19 mouse cellular contexts compared by ENCODE assay signal in the genomic region with DNA sequence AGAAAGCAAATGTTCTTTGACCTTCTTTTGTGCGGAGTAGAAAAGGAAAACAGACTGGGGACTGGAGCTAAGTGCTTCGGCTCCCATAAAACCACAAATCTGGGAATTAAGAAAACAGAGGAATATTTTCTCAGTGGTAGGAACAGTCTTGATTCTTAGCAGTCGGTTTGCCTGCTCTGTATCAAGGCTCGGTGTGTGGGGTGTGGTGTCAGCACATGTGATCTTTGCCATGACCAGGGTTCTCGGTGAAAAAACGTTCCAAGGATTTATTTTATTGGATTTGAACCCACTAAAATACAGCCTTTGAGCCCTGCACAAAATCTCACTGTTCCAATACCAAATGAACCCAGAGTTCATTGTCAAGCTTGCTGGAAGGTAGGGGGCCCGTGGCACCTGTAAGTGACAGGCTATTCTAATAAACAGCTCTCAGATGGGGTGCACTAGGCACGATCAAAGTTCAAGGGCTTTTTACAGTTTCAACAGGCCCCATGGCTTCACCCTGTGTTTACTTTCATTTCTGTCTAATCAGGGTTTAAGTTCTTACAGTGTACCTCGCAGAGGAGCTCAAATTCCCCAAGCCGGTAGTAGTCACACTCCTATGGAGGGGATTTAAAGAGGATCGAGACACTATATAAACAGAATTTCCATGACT.
DNase-seq lines count a peak whose midpoint lies in the region; ATAC-seq and TF ChIP-seq lines count a peak whose summit lies in the region.
"Had no signal": no experiment of that assay in that cellular context is flagged by ENCODE, and none has a peak within 500 bp of the region (broad histone marks: within the 10 kb centered on the region; RNA-seq: fewer than 3 reads in every experiment).

No protein-coding gene starts in this region.

- no peak for TF ChIP-seq CTCF in liver, embryonic 14.5 days (IDR thresholded peaks at IDR 0.05; ENCODE audit: low read depth)
- no peak for TF ChIP-seq CTCF in heart, adult 2 months (IDR thresholded peaks at IDR 0.05)

- TF ChIP-seq EP300 in liver, embryonic 14.5 days (IDR thresholded peaks at IDR 0.05; ENCODE audit: low read depth): no peak
- no peak for TF ChIP-seq EP300 in heart, adult 2 months (IDR thresholded peaks at IDR 0.05; ENCODE audit: insufficient read depth, low read depth, low read length)

- H3K4me3 ChIP-seq in liver, embryonic 12.5 days: no peak overlapping the region
- H3K4me3 ChIP-seq in intestine, embryonic 15.5 days (replicated peaks): no peak overlapping the region
- no peak overlapping the region for H3K4me3 ChIP-seq in liver, embryonic 14.5 days (ENCODE audit: insufficient read depth in 1 of 2, low read depth in 2 of 2, low read length in 2 of 2)
- H3K4me3 ChIP-seq in stomach, embryonic 15.5 days (replicated peaks): no peak overlapping the region
- no peak overlapping the region for H3K4me3 ChIP-seq in forebrain, embryonic 14.5 days (ENCODE audit: low read depth, low read length)
- H3K4me3 ChIP-seq in heart, adult 2 months: no peak overlapping the region
- H3K4me3 ChIP-seq: hindbrain, embryonic 15.5 days; limb, embryonic 13.5 days; neural tube, embryonic 13.5 days had no signal

- ATAC-seq in liver, embryonic 12.5 days: peak; percentile 31; the same call in 1 of the 2 replicates
- peak; percentile 91 for ATAC-seq in intestine, embryonic 15.5 days
- peak; percentile 51; the same call in 1 of the 2 replicates for ATAC-seq in liver, embryonic 14.5 days (ENCODE audit: insufficient read depth)
- ATAC-seq in stomach, embryonic 15.5 days (ENCODE audit: insufficient read depth, low FRiP score, low read depth): peak; percentile 75
- no peak for ATAC-seq in forebrain, embryonic 14.5 days

- H3K27me3 ChIP-seq in liver, embryonic 12.5 days (replicated peaks): peaks cover 4% of the 10 kb centered on the region; the same call in 1 of the 2 replicates
- no peaks in the 10 kb centered on the region for H3K27me3 ChIP-seq in intestine, embryonic 15.5 days (replicated peaks)
- H3K27me3 ChIP-seq in liver, embryonic 14.5 days (ENCODE audit: control insufficient read depth, insufficient read depth, low read length): no peaks in the 10 kb centered on the region
- H3K27me3 ChIP-seq in stomach, embryonic 15.5 days (replicated peaks): no peaks in the 10 kb centered on the region
- no peaks in the 10 kb centered on the region for H3K27me3 ChIP-seq in forebrain, embryonic 14.5 days (replicated peaks; ENCODE audit: control insufficient read depth, insufficient read depth, low read length)
- no peaks in the 10 kb centered on the region for H3K27me3 ChIP-seq in heart, adult 2 months (ENCODE audit: control insufficient read depth, insufficient read depth, low read length)
- H3K27me3 ChIP-seq: hindbrain, embryonic 15.5 days; limb, embryonic 13.5 days had no signal

- no peaks in the 10 kb centered on the region for H3K79me2 ChIP-seq in heart, adult 2 months (replicated peaks; ENCODE audit: control insufficient read depth, insufficient read depth, low read length)

- no peak for DNase-seq in liver
- DNase-seq in liver, embryonic 14.5 days (ENCODE audit: low read depth in 3 of 3, low spot score in 3 of 3): peak in 1 of 3 experiments; percentile 9
- no peak for DNase-seq in forebrain, embryonic 14.5 days (ENCODE audit: low spot score)
- DNase-seq in heart, adult 2 months: no peak
- DNase-seq: cerebellum, adult 18-20 months; cerebellum, postnatal 25 days; embryo, embryonic 11 days; gastrocnemius, postnatal 10 days; heart, adult 11 months; heart, postnatal 36 days; kidney, adult 2 months; kidney, postnatal 25 days had no signal

- intact Hi-C loops in heart, adult 2 months (cut with DNase I): loop anchor here (5.0 kb wide), 3 partner anchors 47 to 72 kb away; no protein-coding TSS in a partner anchor

- 65% methylated on average over 11 of the region's 11 CpGs for WGBS in liver, embryonic 12.5 days (ENCODE audit: insufficient replicate concordance)
- WGBS in intestine, embryonic 15.5 days: 30% methylated on average over 11 of the region's 11 CpGs
- WGBS in liver, embryonic 14.5 days (ENCODE audit: insufficient replicate concordance): 61% methylated on average over 11 of the region's 11 CpGs
- 40% methylated on average over 11 of the region's 11 CpGs for WGBS in stomach, embryonic 15.5 days
- WGBS in forebrain, embryonic 14.5 days: 82% methylated on average over 11 of the region's 11 CpGs
- 77% methylated on average over 11 of the region's 11 CpGs for WGBS in heart, adult 2 months

- no peaks in the 10 kb centered on the region for H3K36me3 ChIP-seq in liver, embryonic 12.5 days
- H3K36me3 ChIP-seq in intestine, embryonic 15.5 days: no peaks in the 10 kb centered on the region
- H3K36me3 ChIP-seq in liver, embryonic 14.5 days (replicated peaks; ENCODE audit: control insufficient read depth, insufficient read depth, low read depth): no peaks in the 10 kb centered on the region
- no peaks in the 10 kb centered on the region for H3K36me3 ChIP-seq in stomach, embryonic 15.5 days
- no peaks in the 10 kb centered on the region for H3K36me3 ChIP-seq in forebrain, embryonic 14.5 days (ENCODE audit: control insufficient read depth, insufficient read depth, low read length)
- no peaks in the 10 kb centered on the region; the same call in none of the 2 replicates for H3K36me3 ChIP-seq in heart, adult 2 months (ENCODE audit: control insufficient read depth, insufficient read depth, low read length)
- H3K36me3 ChIP-seq: hindbrain, embryonic 15.5 days; limb, embryonic 13.5 days; neural tube, embryonic 13.5 days had no signal

- no peaks in the 10 kb centered on the region for H3K9me3 ChIP-seq in liver, embryonic 12.5 days (replicated peaks)
- H3K9me3 ChIP-seq in intestine, embryonic 15.5 days: no peaks in the 10 kb centered on the region
- no peaks in the 10 kb centered on the region for H3K9me3 ChIP-seq in liver, embryonic 14.5 days (ENCODE audit: control insufficient read depth, low read length)
- H3K9me3 ChIP-seq in stomach, embryonic 15.5 days: no peaks in the 10 kb centered on the region
- H3K9me3 ChIP-seq in forebrain, embryonic 14.5 days (replicated peaks; ENCODE audit: control insufficient read depth, low read length): peaks cover 4% of the 10 kb centered on the region; the same call in 1 of the 2 replicates
- H3K9me3 ChIP-seq: hindbrain, embryonic 15.5 days; neural tube, embryonic 13.5 days had no signal

- no peak overlapping the region for H3K4me2 ChIP-seq in liver, embryonic 12.5 days
- peak overlapping the region; percentile 28 for H3K4me2 ChIP-seq in intestine, embryonic 15.5 days (replicated peaks)
- no peak overlapping the region for H3K4me2 ChIP-seq in liver, embryonic 14.5 days (ENCODE audit: low read depth)
- 0 out of 2 replicates have a peak overlapping the region, but pooled peaks have one; percentile 12 for H3K4me2 ChIP-seq in stomach, embryonic 15.5 days
- no peak overlapping the region for H3K4me2 ChIP-seq in forebrain, embryonic 14.5 days (ENCODE audit: low read length)
- H3K4me2 ChIP-seq: hindbrain, embryonic 15.5 days; limb, embryonic 13.5 days; midbrain, embryonic 11.5 days; neural tube, embryonic 13.5 days had no signal

- TF ChIP-seq POLR2A in heart, adult 2 months (IDR thresholded peaks at IDR 0.05; ENCODE audit: insufficient read depth, low read depth, low read length): no peak

- no peak overlapping the region for H3K27ac ChIP-seq in liver, embryonic 12.5 days
- H3K27ac ChIP-seq in intestine, embryonic 15.5 days: peak overlapping the region; percentile 78
- no peak overlapping the region for H3K27ac ChIP-seq in liver, embryonic 14.5 days
- H3K27ac ChIP-seq in stomach, embryonic 15.5 days: peak overlapping the region; percentile 73
- no peak overlapping the region for H3K27ac ChIP-seq in forebrain, embryonic 14.5 days (ENCODE audit: low read depth, low read length)
- H3K27ac ChIP-seq in heart, adult 2 months: no peak overlapping the region
- H3K27ac ChIP-seq: hindbrain, embryonic 15.5 days; limb, embryonic 13.5 days; neural tube, embryonic 13.5 days had no signal

- H3K4me1 ChIP-seq in liver, embryonic 12.5 days: peaks cover 8% of the 10 kb centered on the region; the same call in 1 of the 2 replicates
- peaks cover 19% of the 10 kb centered on the region for H3K4me1 ChIP-seq in intestine, embryonic 15.5 days (replicated peaks)
- H3K4me1 ChIP-seq in liver, embryonic 14.5 days (replicated peaks; ENCODE audit: control insufficient read depth in 2 of 2, insufficient read depth in 2 of 2, low read length in 1 of 2): peaks cover 0 to 4% of the 10 kb centered on the region in 2 experiments; a peak in 1 of 4 replicates
- peaks cover 19% of the 10 kb centered on the region for H3K4me1 ChIP-seq in stomach, embryonic 15.5 days
- H3K4me1 ChIP-seq in forebrain, embryonic 14.5 days (ENCODE audit: control insufficient read depth, insufficient read depth, low read length): no peaks in the 10 kb centered on the region
- peaks cover 7% of the 10 kb centered on the region for H3K4me1 ChIP-seq in heart, adult 2 months (ENCODE audit: control insufficient read depth, insufficient read depth, low read length)

- H3K9ac ChIP-seq in liver, embryonic 12.5 days: no peak overlapping the region
- H3K9ac ChIP-seq in intestine, embryonic 15.5 days: no peak overlapping the region
- no peak overlapping the region for H3K9ac ChIP-seq in liver, embryonic 14.5 days (replicated peaks)
- H3K9ac ChIP-seq in stomach, embryonic 15.5 days: no peak overlapping the region
- H3K9ac ChIP-seq in forebrain, embryonic 14.5 days (ENCODE audit: low read length): no peak overlapping the region
- H3K9ac ChIP-seq in heart, adult 2 months (ENCODE audit: low read depth, low read length): no peak overlapping the region
- H3K9ac ChIP-seq: hindbrain, embryonic 15.5 days; limb, embryonic 13.5 days; neural tube, embryonic 13.5 days had no signal

Comparison
In these comparisons a context has a peak if more than half of its experiments do, and no peak if none do; other contexts are left out.
1. H3K27ac ChIP-seq: peak in intestine, embryonic 15.5 days (single experiment) and stomach, embryonic 15.5 days (single experiment); none in liver, embryonic 12.5 days (single experiment), liver, embryonic 14.5 days (single experiment), forebrain, embryonic 14.5 days (single experiment) and heart, adult 2 months (single experiment).
2. H3K4me2 ChIP-seq: peak in intestine, embryonic 15.5 days (single experiment) and stomach, embryonic 15.5 days (single experiment); none in liver, embryonic 12.5 days (single experiment), liver, embryonic 14.5 days (single experiment) and forebrain, embryonic 14.5 days (single experiment).